Mouse (Mus musculus) E14TG2a.4 (cell line): Measurements from ENCODE around the gene Ruvbl2.
"Not testable (repeated sequence)": the region's sequence is repeated elsewhere in the genome, so short reads cannot be mapped to it uniquely, and the experiment has no call there.

Experiments used
- H3K27me3 ChIP-seq: 2 replicates; pipeline ENCODE4 v1.6.1; 2014; ENCODE audit warnings: low read length, control low read depth; ENCODE audit not compliant: insufficient read depth
- H3K36me3 ChIP-seq: 2 replicates; pipeline ENCODE4 v1.6.1; 2014; ENCODE audit warnings: low read length, control low read depth; ENCODE audit not compliant: insufficient read depth
- H3K4me1 ChIP-seq: replicated peaks from 2 replicates; pipeline ENCODE4 v1.6.1; 2014; ENCODE audit warnings: low read depth, low read length, control low read depth
- H3K4me3 ChIP-seq: replicated peaks from 2 replicates; pipeline ENCODE4 v1.5.1; 2014; ENCODE audit warnings: mild to moderate bottlenecking, low read length
- H3K9me3 ChIP-seq: 2 replicates; pipeline ENCODE4 v1.6.1; 2014; ENCODE audit warnings: low read length, control low read depth
- CTCF ChIP-seq: conservative IDR thresholded peaks from 2 replicates; pipeline ENCODE4 v1.5.1; 2014; ENCODE audit warnings: low read length
- NANOG ChIP-seq: IDR thresholded peaks from 2 replicates; pipeline ENCODE4 v1.6.1; 2014; ENCODE audit warnings: borderline replicate concordance, low read length, mixed read lengths
- POU5F1 ChIP-seq: IDR thresholded peaks from 2 replicates; pipeline ENCODE4 v1.6.1; 2014; ENCODE audit warnings: low read length, borderline replicate concordance

The Ruvbl2 gene

DNA sequence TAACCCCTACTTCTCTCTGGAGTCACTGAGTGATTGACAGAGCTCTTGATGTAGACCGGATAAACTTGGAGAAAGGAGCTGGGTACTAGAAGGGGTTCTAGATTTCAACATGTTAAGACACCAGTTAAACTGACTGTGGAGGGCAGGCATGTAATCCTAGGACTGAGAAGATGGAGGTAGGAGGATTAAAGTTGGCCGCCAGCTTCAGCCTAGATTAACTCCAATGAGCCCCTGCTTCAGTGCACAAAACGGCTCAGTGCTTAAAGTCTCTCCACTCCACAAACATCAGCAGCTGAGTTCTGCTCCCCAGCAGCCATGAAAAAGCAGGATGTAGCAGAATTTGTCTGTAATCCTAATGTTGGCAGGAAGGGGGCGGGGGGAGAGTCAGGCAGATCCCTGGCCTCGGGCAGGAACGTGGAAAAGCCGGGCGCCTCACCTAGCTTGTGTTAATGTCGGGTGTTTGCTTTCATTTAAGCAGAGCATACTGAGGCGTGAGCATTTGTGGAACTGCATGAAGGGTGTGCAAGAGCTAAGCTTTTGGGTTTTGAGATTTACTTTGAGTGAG lies 36.3 kb downstream of the Ruvbl2 start:
- peak; percentile 22 for TF ChIP-seq CTCF
- no peak for TF ChIP-seq POU5F1
- peaks cover 30% of the 10 kb centered on the region for H3K4me1 ChIP-seq
- H3K9me3 ChIP-seq: no peaks in the 10 kb centered on the region
- no peak overlapping the region; the same call in 1 of the 2 replicates for H3K4me3 ChIP-seq
- peaks cover 14% of the 10 kb centered on the region for H3K27me3 ChIP-seq
- H3K36me3 ChIP-seq: no peaks in the 10 kb centered on the region

DNA sequence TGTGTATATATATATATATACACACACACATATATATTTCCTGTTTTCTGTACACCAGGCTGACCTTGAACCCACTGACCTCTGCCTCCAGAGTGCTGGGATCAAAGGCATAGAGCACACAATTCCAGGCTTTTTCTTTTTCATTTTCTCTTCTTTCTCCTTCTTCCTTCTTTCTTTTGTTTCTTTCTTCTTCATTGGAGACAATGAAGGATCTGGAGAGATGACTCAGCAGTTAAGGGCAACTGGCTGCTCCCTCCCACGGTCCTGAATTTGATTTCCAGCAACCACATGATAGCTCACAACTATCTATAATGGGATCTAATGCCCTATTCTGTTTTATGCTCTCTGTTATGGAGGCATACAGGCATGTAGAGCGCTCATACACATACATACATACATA lies 41.1 kb downstream of the Ruvbl2 start:
- H3K27me3 ChIP-seq: no peaks in the 10 kb centered on the region
- TF ChIP-seq CTCF (no peak), POU5F1 (no peak), NANOG (no peak)
- H3K9me3 ChIP-seq: no peaks in the 10 kb centered on the region
- peaks cover 30% of the 10 kb centered on the region for H3K36me3 ChIP-seq
- H3K4me3 ChIP-seq: no peak overlapping the region
- H3K4me1 ChIP-seq: peaks cover 45% of the 10 kb centered on the region

DNA sequence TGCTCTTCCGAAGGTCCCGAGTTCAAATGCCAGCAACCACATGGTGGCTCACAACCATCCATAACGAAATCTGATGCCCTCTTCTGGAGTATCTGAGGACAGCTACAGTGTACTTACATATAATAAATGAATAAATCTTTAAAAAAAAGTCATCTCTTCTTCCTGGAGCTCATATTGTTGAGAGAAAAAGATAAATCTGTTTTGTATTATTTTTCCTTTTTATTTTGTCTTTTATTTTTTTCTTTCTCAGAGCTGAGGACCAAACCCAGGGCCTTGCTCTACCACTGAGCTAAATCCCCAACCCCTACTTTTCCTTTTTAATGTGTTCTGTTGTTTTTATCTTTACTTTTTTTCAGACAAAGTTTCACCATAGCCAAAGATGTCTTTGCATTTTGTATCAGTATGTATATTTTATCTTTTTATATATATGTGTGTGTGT lies 41.5 kb downstream of the Ruvbl2 start:
- not testable (repeated sequence) for H3K9me3 ChIP-seq, H3K27me3 ChIP-seq
- peaks cover 34% of the 10 kb centered on the region for H3K36me3 ChIP-seq
- H3K4me3 ChIP-seq: peak overlapping the region; percentile 76
- H3K4me1 ChIP-seq: peaks cover 44% of the 10 kb centered on the region

DNA sequence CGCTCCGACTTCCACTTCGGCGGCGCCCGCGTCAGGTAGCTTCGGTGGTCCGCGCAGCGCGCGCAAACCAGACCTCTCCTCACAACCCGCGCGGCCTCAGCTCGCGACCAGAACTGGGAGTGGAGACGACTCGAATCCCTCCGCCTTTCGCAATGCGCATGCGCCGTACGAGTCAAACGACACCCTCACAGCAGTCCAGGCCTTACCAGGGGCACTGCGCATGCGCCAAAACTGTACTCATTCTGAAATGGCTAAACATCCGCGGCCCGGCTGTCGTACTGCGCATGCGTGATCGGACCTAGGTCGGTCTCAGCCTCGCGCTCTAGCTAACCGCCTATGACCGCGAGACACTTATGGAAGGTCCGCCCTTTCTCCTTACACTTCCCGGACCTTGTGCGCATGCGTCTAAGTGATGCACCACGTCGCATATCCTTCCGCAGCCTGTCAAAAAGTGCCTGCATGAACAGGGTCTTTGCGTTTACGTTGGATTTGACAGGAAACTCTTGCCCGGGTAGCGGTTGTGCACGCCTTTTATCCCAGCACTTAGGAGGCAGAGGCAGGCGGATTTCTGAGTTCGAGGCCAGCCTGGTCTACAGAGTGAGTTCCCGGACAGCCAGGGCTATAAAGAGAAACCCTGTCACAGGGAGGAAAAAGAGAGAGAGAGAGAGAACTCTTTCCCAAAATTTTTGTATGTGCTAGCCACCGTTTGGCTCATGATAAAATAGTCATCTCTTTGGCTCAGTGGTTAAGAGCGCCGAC lies 42.1 kb downstream of the Ruvbl2 start, which contains the start of gene Snrnp70:
Gene Snrnp70, minus strand, starts transcription at position 165 of the 759 bp plus-strand sequence.
- H3K27me3 ChIP-seq: no peaks in the 10 kb centered on the region
- peaks cover 42% of the 10 kb centered on the region for H3K4me1 ChIP-seq
- TF ChIP-seq NANOG: no peak
- TF ChIP-seq POU5F1: no peak
- no peak for TF ChIP-seq CTCF
- peaks cover 38% of the 10 kb centered on the region for H3K36me3 ChIP-seq
- H3K9me3 ChIP-seq: no peaks in the 10 kb centered on the region
- H3K4me3 ChIP-seq: peak within 1 kb of the TSS; percentile 89

DNA sequence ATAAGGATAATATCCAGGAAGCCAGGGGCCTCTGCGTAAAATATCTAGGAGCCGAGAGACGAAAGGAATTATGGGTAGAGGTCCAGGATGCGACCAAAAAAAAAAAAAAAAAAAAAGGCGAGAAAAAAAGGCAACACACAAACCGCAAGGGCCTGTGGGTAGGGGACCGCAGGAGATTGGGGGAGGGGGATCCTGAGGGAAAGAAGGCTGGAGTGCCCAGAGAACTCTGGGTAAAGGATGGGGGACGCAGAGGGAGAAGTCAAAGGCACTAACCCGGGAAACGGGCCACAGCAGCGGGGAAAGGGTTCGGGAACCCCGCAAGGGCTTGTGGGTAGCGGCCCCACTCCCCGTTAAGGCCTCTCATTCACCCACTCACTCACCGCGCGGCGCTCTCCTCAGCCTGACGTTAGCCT lies 42.8 kb downstream of the Ruvbl2 start:
- Histone ChIP-seq H3K4me1 (peaks cover 44% of the 10 kb centered on the region), H3K27me3 (no peaks in the 10 kb centered on the region), H3K9me3 (no peaks in the 10 kb centered on the region), H3K36me3 (peaks cover 44% of the 10 kb centered on the region), H3K4me3 (peak overlapping the region; percentile 89)
- TF ChIP-seq NANOG (no peak), POU5F1 (no peak), CTCF (no peak)

DNA sequence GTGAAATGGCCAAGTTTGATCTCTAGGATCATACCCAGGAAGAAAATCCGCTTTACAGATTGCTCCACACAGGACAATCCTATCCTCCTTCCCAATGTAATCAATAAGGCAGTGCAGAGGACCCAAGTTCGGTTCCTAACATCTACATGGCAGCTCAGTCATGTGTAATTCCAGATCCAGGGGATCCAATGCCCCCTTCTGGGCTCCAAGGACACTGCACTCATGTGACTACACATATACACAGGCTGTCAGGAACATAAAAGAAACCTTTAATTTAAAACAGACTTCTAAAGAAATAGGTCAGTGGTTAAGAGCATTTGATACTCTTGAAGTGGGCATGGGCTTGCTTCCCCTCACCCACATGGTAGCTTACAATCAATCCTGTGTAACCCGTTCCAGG lies 51.8 kb downstream of the Ruvbl2 start:
- TF ChIP-seq NANOG (no peak), CTCF (no peak), POU5F1 (no peak)
- no peak overlapping the region for H3K4me3 ChIP-seq
- no peaks in the 10 kb centered on the region for H3K9me3 ChIP-seq
- no peaks in the 10 kb centered on the region for H3K27me3 ChIP-seq
- peaks cover 56% of the 10 kb centered on the region for H3K4me1 ChIP-seq
- H3K36me3 ChIP-seq: peaks cover 98% of the 10 kb centered on the region

DNA sequence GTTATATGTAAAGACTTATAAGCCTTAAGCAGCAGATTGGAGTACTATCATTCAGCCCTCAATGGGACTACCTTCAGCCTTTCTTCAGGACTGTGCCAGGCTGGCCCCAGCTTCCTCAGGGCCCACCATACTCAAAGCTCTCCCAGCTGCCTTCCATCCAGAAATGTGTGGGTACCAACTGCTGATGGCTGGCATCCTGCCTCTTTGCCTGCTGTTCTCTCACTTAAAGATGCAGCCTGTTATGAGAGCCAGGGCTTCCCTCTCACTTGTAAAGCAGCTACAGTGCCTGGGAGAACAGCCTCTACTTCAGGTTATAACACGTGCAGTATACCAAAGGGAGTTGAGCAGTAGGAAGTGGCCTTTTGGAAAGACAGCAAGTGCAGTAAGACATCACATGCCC lies 61.8 kb downstream of the Ruvbl2 start:
- Histone ChIP-seq H3K4me1 (peaks cover 83% of the 10 kb centered on the region), H3K9me3 (no peaks in the 10 kb centered on the region), H3K27me3 (no peaks in the 10 kb centered on the region), H3K4me3 (no peak overlapping the region), H3K36me3 (peaks cover 93% of the 10 kb centered on the region)
- no peak for TF ChIP-seq NANOG
- TF ChIP-seq CTCF: no peak
- TF ChIP-seq POU5F1: no peak

DNA sequence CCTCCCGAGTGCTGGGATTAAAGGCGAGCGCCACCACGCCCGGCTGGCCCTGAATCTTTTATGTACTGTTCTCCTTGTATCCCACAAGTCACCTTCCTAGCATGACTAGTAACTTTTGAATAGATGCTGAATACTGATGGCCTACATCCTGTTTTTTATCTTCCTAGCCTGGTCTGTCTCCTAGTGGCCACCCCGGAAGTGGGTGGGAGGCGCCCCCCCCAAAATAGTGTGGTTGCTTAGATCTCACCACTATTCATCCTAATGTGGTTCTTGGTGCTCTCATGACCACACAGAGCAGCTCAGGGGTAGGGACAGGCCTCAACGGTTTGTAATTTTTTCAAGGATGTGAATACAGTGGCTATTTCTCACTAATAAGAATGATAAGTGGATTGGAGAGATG lies 63.3 kb downstream of the Ruvbl2 start:
- Histone ChIP-seq H3K4me3 (no peak overlapping the region), H3K9me3 (no peaks in the 10 kb centered on the region), H3K4me1 (peaks cover 83% of the 10 kb centered on the region), H3K36me3 (peaks cover 79% of the 10 kb centered on the region), H3K27me3 (peaks cover 5% of the 10 kb centered on the region)
- no peak for TF ChIP-seq POU5F1
- no peak for TF ChIP-seq NANOG
- TF ChIP-seq CTCF: no peak

DNA sequence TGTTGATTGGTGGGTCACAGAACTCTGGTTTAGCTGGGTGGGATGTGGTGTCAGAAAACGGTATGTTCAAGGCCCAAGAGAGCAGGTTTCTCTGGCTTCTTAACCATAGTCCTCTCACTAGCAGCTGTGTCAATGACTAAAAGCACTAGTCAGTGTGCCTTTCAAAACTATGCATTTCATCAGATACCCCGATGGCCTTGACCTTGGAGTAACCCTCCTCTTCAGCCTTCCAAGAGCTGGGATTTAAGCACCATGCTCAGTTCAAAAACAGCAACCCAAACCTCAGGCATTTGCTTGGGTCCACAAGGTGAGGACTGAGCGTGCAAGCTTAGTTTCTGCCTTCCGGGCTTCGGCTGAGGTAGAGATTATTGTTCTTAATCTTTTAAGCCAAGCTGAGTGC lies 65.5 kb downstream of the Ruvbl2 start:
- H3K4me1 ChIP-seq: peaks cover 84% of the 10 kb centered on the region
- TF ChIP-seq POU5F1 (no peak), CTCF (no peak)
- H3K27me3 ChIP-seq: peaks cover 17% of the 10 kb centered on the region
- H3K4me3 ChIP-seq: no peak overlapping the region
- no peaks in the 10 kb centered on the region for H3K9me3 ChIP-seq
- H3K36me3 ChIP-seq: peaks cover 61% of the 10 kb centered on the region
